Mouse (Mus musculus): ENCODE measurements around the gene Aldh3a2. TPM values are rescaled to one million over a fixed set of nuclear protein-coding genes. Genes with fewer than 3 reads are reported as not detected.

Gene Aldh3a2
- polyA plus RNA-seq, 1 experiment from 2014 or later: 35.4 TPM

GRCm38 (mm10) chr11:61268626-61269349 is 1.5 kb upstream of the Aldh3a2 start:
- Histone ChIP-seq H3K9ac (no peak overlapping the region), H3K4me1 (replicated peaks) (peaks cover 13% of the 10 kb centered on the region), H3K4me3 (no peak overlapping the region), H3K9me3 (no peaks in the 10 kb centered on the region), H3K36me3 (peaks cover 4% of the 10 kb centered on the region; the same call in 1 of the 2 replicates), H3K4me2 (no peak overlapping the region), H3K27me3 (no peaks in the 10 kb centered on the region), H3K27ac (replicated peaks) (no peak overlapping the region)
- ATAC-seq (ENCODE audit: low FRiP score, low read depth): no peak
- WGBS: 95% methylated on average over 6 of the region's 6 CpGs

GRCm38 (mm10) chr11:61263841-61264240 is 3.4 kb downstream of the Aldh3a2 start:
- peaks cover 13% of the 10 kb centered on the region for H3K4me1 ChIP-seq (replicated peaks)
- no peak overlapping the region for H3K4me3 ChIP-seq
- ATAC-seq (ENCODE audit: low FRiP score, low read depth): no peak
- 95% methylated on average over 1 of the region's 1 CpGs for WGBS
- H3K9ac ChIP-seq: no peak overlapping the region
- H3K9me3 ChIP-seq: no peaks in the 10 kb centered on the region
- H3K27me3 ChIP-seq: no peaks in the 10 kb centered on the region
- H3K36me3 ChIP-seq: peaks cover 29% of the 10 kb centered on the region
- no peak overlapping the region for H3K27ac ChIP-seq (replicated peaks)
- no peak overlapping the region for H3K4me2 ChIP-seq

- Histone ChIP-seq H3K4me3 (no peak overlapping the region), H3K36me3 (peaks cover 40% of the 10 kb centered on the region), H3K4me2 (no peak overlapping the region), H3K27me3 (no peaks in the 10 kb centered on the region), H3K9ac (no peak overlapping the region), H3K4me1 (replicated peaks) (peaks cover 13% of the 10 kb centered on the region), H3K9me3 (no peaks in the 10 kb centered on the region), H3K27ac (replicated peaks) (no peak overlapping the region)
- ATAC-seq (ENCODE audit: low FRiP score, low read depth): no peak
- WGBS: 96% methylated on average over 14 of the region's 14 CpGs
Measured at GRCm38 (mm10) chr11:61262516-61262915, 4.7 kb downstream of the Aldh3a2 start.

GRCm38 (mm10) chr11:61259106-61259505 is 8.2 kb downstream of the Aldh3a2 start:
- Histone ChIP-seq H3K36me3 (peaks cover 62% of the 10 kb centered on the region), H3K4me2 (no peak overlapping the region), H3K27me3 (no peaks in the 10 kb centered on the region), H3K9me3 (no peaks in the 10 kb centered on the region), H3K4me1 (replicated peaks) (no peaks in the 10 kb centered on the region), H3K27ac (replicated peaks) (no peak overlapping the region), H3K9ac (no peak overlapping the region), H3K4me3 (no peak overlapping the region)
- WGBS: 95% methylated on average over 6 of the region's 6 CpGs
- no peak for ATAC-seq (ENCODE audit: low FRiP score, low read depth)

GRCm38 (mm10) chr11:61252807-61253206 is 14.5 kb downstream of the Aldh3a2 start:
- Histone ChIP-seq H3K27me3 (no peaks in the 10 kb centered on the region), H3K36me3 (peaks cover 52% of the 10 kb centered on the region), H3K4me3 (no peak overlapping the region), H3K27ac (replicated peaks) (no peak overlapping the region), H3K4me1 (replicated peaks) (no peaks in the 10 kb centered on the region), H3K9ac (no peak overlapping the region), H3K9me3 (no peaks in the 10 kb centered on the region), H3K4me2 (no peak overlapping the region)
- ATAC-seq (ENCODE audit: low FRiP score, low read depth): no peak
- 94% methylated on average over 12 of the region's 12 CpGs for WGBS

GRCm38 (mm10) chr11:61251741-61252140 is 15.5 kb downstream of the Aldh3a2 start:
- H3K4me1 ChIP-seq (replicated peaks): no peaks in the 10 kb centered on the region
- no peak overlapping the region for H3K4me2 ChIP-seq
- H3K9me3 ChIP-seq: no peaks in the 10 kb centered on the region
- no peak overlapping the region for H3K4me3 ChIP-seq
- ATAC-seq (ENCODE audit: low FRiP score, low read depth): no peak
- no peaks in the 10 kb centered on the region for H3K27me3 ChIP-seq
- H3K27ac ChIP-seq (replicated peaks): no peak overlapping the region
- H3K36me3 ChIP-seq: peaks cover 50% of the 10 kb centered on the region
- WGBS: 80% methylated on average over 10 of the region's 10 CpGs
- no peak overlapping the region for H3K9ac ChIP-seq

- no peak overlapping the region for H3K4me2 ChIP-seq
- H3K27ac ChIP-seq (replicated peaks): no peak overlapping the region
- ATAC-seq (ENCODE audit: low FRiP score, low read depth): no peak
- H3K9me3 ChIP-seq: no peaks in the 10 kb centered on the region
- H3K4me1 ChIP-seq (replicated peaks): no peaks in the 10 kb centered on the region
- peaks cover 15% of the 10 kb centered on the region for H3K36me3 ChIP-seq
- H3K27me3 ChIP-seq: no peaks in the 10 kb centered on the region
- H3K4me3 ChIP-seq: no peak overlapping the region
- no peak overlapping the region for H3K9ac ChIP-seq
- WGBS: 85% methylated on average over 7 of the region's 7 CpGs
Measured at GRCm38 (mm10) chr11:61244406-61244805, 22.9 kb downstream of the Aldh3a2 start.

DNA sequence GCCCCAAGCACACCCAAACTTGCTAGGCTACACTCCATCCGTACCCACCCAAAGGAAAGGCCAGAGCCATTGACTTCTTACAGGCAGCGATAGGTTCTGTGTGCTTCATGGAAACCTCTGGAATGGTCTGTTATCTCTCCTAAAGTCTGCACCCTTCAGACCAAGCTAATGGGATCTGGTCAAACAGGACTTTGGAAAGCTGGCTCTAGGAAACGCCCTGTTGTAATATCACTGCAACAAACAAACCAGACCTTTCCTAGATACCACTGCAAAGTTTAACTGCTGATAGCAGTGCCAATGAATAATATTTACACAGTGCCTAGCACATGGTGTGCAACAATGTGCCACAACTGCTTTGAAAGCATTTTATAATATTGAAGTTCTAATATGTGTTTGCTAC is 31.2 kb downstream of the Aldh3a2 start:
- no peaks in the 10 kb centered on the region for H3K9me3 ChIP-seq
- no peak overlapping the region for H3K4me2 ChIP-seq
- H3K9ac ChIP-seq: no peak overlapping the region
- H3K36me3 ChIP-seq: no peaks in the 10 kb centered on the region
- no peak overlapping the region for H3K4me3 ChIP-seq
- ATAC-seq (ENCODE audit: low FRiP score, low read depth): no peak
- H3K4me1 ChIP-seq (replicated peaks): peaks cover 9% of the 10 kb centered on the region
- WGBS: 93% methylated on average over 3 of the region's 3 CpGs
- no peak overlapping the region for H3K27ac ChIP-seq (replicated peaks)
- H3K27me3 ChIP-seq: no peaks in the 10 kb centered on the region

- Histone ChIP-seq H3K4me3 (no peak overlapping the region), H3K36me3 (no peaks in the 10 kb centered on the region), H3K9ac (no peak overlapping the region), H3K27ac (replicated peaks) (no peak overlapping the region), H3K4me1 (replicated peaks) (peaks cover 9% of the 10 kb centered on the region), H3K4me2 (no peak overlapping the region), H3K27me3 (no peaks in the 10 kb centered on the region), H3K9me3 (no peaks in the 10 kb centered on the region)
- ATAC-seq (ENCODE audit: low FRiP score, low read depth): no peak
- 67% methylated on average over 5 of the region's 5 CpGs for WGBS
Measured at GRCm38 (mm10) chr11:61234174-61234573, 33.1 kb downstream of the Aldh3a2 start.

GRCm38 (mm10) chr11:61231329-61231728 is 35.9 kb downstream of the Aldh3a2 start:
- H3K4me3 ChIP-seq: peak overlapping the region; percentile 18; the same call in 1 of the 2 replicates
- H3K4me1 ChIP-seq (replicated peaks): peaks cover 9% of the 10 kb centered on the region
- no peak overlapping the region for H3K9ac ChIP-seq
- H3K9me3 ChIP-seq: no peaks in the 10 kb centered on the region
- H3K27me3 ChIP-seq: no peaks in the 10 kb centered on the region
- peak; percentile 76 for ATAC-seq (ENCODE audit: low FRiP score, low read depth)
- H3K36me3 ChIP-seq: no peaks in the 10 kb centered on the region
- H3K27ac ChIP-seq (replicated peaks): no peak overlapping the region
- H3K4me2 ChIP-seq: peak overlapping the region; percentile 46
- WGBS: 5% methylated on average over 9 of the region's 9 CpGs

DNA sequence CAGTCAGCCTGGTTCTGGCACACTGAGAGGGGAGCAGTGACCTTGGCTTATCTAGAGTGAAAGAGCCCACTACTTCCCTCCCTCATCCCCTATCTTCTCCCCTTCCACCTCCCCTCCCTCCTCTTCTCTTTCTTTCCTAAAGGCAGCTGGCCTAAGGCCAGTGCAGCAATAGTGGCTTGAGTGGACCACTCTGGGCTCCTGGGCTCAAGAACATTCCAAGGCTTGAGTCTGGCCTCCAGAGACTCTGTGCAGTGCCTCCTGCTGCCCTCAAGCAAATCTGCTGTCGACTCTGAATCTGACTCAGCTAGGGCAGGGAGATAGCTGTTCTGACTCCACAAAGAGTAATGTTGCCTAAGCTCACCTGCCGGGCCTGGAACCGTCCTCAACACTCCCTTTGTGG is 38.9 kb downstream of the Aldh3a2 start:
- peaks cover 9% of the 10 kb centered on the region for H3K4me1 ChIP-seq (replicated peaks)

GRCm38 (mm10) chr11:61227816-61228215 is 39.4 kb downstream of the Aldh3a2 start:
- Histone ChIP-seq H3K4me3 (no peak overlapping the region), H3K4me1 (replicated peaks) (peaks cover 9% of the 10 kb centered on the region), H3K4me2 (no peak overlapping the region), H3K27me3 (no peaks in the 10 kb centered on the region), H3K27ac (replicated peaks) (no peak overlapping the region), H3K9me3 (no peaks in the 10 kb centered on the region), H3K36me3 (no peaks in the 10 kb centered on the region), H3K9ac (no peak overlapping the region)
- ATAC-seq (ENCODE audit: low FRiP score, low read depth): no peak
- WGBS: 81% methylated on average over 8 of the region's 8 CpGs

More for the DNA sequence above, 38.9 kb downstream of the Aldh3a2 start:
- no peak overlapping the region for H3K27ac ChIP-seq (replicated peaks)
- ATAC-seq (ENCODE audit: low FRiP score, low read depth): no peak
- no peaks in the 10 kb centered on the region for H3K9me3 ChIP-seq
- no peak overlapping the region for H3K4me2 ChIP-seq
- H3K4me3 ChIP-seq: no peak overlapping the region
- 70% methylated on average over 3 of the region's 3 CpGs for WGBS
- H3K27me3 ChIP-seq: no peaks in the 10 kb centered on the region
- H3K9ac ChIP-seq: no peak overlapping the region
- no peaks in the 10 kb centered on the region for H3K36me3 ChIP-seq

GRCm38 (mm10) chr11:61225941-61226412 is 41.3 kb downstream of the Aldh3a2 start:
- WGBS: 80% methylated on average over 6 of the region's 6 CpGs
- H3K9ac ChIP-seq: no peak overlapping the region
- no peaks in the 10 kb centered on the region for H3K27me3 ChIP-seq
- no peaks in the 10 kb centered on the region for H3K4me1 ChIP-seq (replicated peaks)
- H3K9me3 ChIP-seq: no peaks in the 10 kb centered on the region
- no peaks in the 10 kb centered on the region for H3K36me3 ChIP-seq
- H3K4me3 ChIP-seq: no peak overlapping the region
- H3K27ac ChIP-seq (replicated peaks): peak overlapping the region; percentile 60
- peak; percentile 48; the same call in 1 of the 2 replicates for ATAC-seq (ENCODE audit: low FRiP score, low read depth)
- no peak overlapping the region for H3K4me2 ChIP-seq

Data from hindbrain, embryonic 15.5 days (tissue).